Mouse (Mus musculus): Measurements from ENCODE around the gene 4931406C07Rik. TPM values are rescaled to one million over a fixed set of nuclear protein-coding genes. Genes with fewer than 3 reads are reported as not detected.
A peak's percentile ranks its signal among the peaks of the same experiment; 100 is the strongest.
"Not testable (repeated sequence)": the region's sequence is repeated elsewhere in the genome, so short reads cannot be mapped to it uniquely, and the experiment has no call there.

The 4931406C07Rik gene
- 102 and 104 TPM in 2 replicates for total RNA-seq (2021)
- long read RNA-seq, partial matches to known transcripts: 5 of 23 reads
- long read RNA-seq, other reads (novel, unspliced or antisense): 17 of 23 reads

- DNase-seq: no peak
Observed at GRCm38 (mm10) chr9:15306398-15307119, at the start of gene 4931406C07Rik. 4931406C07Rik (minus strand) TSS chr9:15306448.

- DNase-seq: no peak
Observed at GRCm38 (mm10) chr9:15349925-15350324, 43.7 kb upstream of the 4931406C07Rik start.

GRCm38 (mm10) chr9:15337776-15338175 lies 31.5 kb upstream of the 4931406C07Rik start:
- DNase-seq: no peak

- no peak for DNase-seq
Observed at GRCm38 (mm10) chr9:15318170-15318742, 12.0 kb upstream of the 4931406C07Rik start.

- DNase-seq: no peak
Observed at GRCm38 (mm10) chr9:15317223-15318169, 11.2 kb upstream of the 4931406C07Rik start.

- not testable (repeated sequence) for DNase-seq
Observed at GRCm38 (mm10) chr9:15316296-15316695, 10.0 kb upstream of the 4931406C07Rik start.

GRCm38 (mm10) chr9:15314619-15315018 lies 8.4 kb upstream of the 4931406C07Rik start:
- DNase-seq: no peak

GRCm38 (mm10) chr9:15313633-15314032 lies 7.4 kb upstream of the 4931406C07Rik start:
- no peak for DNase-seq

GRCm38 (mm10) chr9:15312054-15312735 lies 5.9 kb upstream of the 4931406C07Rik start:
- no peak for DNase-seq

GRCm38 (mm10) chr9:15310179-15310578 lies 3.9 kb upstream of the 4931406C07Rik start:
- DNase-seq: no peak

GRCm38 (mm10) chr9:15309425-15309824 lies 3.2 kb upstream of the 4931406C07Rik start:
- DNase-seq: no peak

GRCm38 (mm10) chr9:15308254-15308653 lies 2.0 kb upstream of the 4931406C07Rik start:
- no peak for DNase-seq

- DNase-seq: no peak
Observed at GRCm38 (mm10) chr9:15307257-15307656, 1.0 kb upstream of the 4931406C07Rik start.

GRCm38 (mm10) chr9:15305503-15306397 lies 498 bp downstream of the 4931406C07Rik start, which contains the start of gene Taf1d:
Taf1d (plus strand) TSS chr9:15306214.
- peak; percentile 98 for DNase-seq

- DNase-seq: no peak
Observed at GRCm38 (mm10) chr9:15302881-15303280, 3.4 kb downstream of the 4931406C07Rik start.

GRCm38 (mm10) chr9:15302006-15302405 lies 4.2 kb downstream of the 4931406C07Rik start:
- not testable (repeated sequence) for DNase-seq

GRCm38 (mm10) chr9:15301399-15301798 lies 4.8 kb downstream of the 4931406C07Rik start:
- peak; percentile 51 for DNase-seq

- DNase-seq: no peak
Observed at GRCm38 (mm10) chr9:15300056-15300455, 6.2 kb downstream of the 4931406C07Rik start.

GRCm38 (mm10) chr9:15298451-15298850 lies 7.8 kb downstream of the 4931406C07Rik start:
- DNase-seq: no peak

- no peak for DNase-seq
Observed at GRCm38 (mm10) chr9:15297112-15297511, 9.1 kb downstream of the 4931406C07Rik start.

- DNase-seq: no peak
Observed at GRCm38 (mm10) chr9:15289251-15289650, 17.0 kb downstream of the 4931406C07Rik start.

Data from adrenal gland, postnatal 25 days (tissue).